Mouse (Mus musculus) ES-E14 (cell line): Measurements from ENCODE around the gene Suclg1. TPM values are rescaled to one million over a fixed set of nuclear protein-coding genes. Genes with fewer than 3 reads are reported as not detected.

Experiments
- DNase-seq: peaks from one replicate; pipeline ENCODE4 v3.0.0-alpha.2; 2013; ENCODE audit warnings: low read depth, low spot score
- H3K27ac ChIP-seq: 2 replicates; pipeline ENCODE4 v1.5.1; 2012; ENCODE audit warnings: low read depth, mild to moderate bottlenecking, low read length, moderate library complexity, mixed read lengths; ENCODE audit not compliant: poor library complexity, insufficient read depth, severe bottlenecking
- H3K36me3 ChIP-seq: 2 replicates; pipeline ENCODE4 v1.6.1; 2012; ENCODE audit warnings: mild to moderate bottlenecking, low read length, moderate library complexity, mixed read lengths; ENCODE audit not compliant: control insufficient read depth, poor library complexity, insufficient read depth, severe bottlenecking
- H3K4me1 ChIP-seq, 2 experiments: fragments of 150-350 bp in 1 of 2; sonication (generic) in 1 of 2; 2 replicates each; pipeline ENCODE4 v1.6.1; 2012; ENCODE audit warnings: low read length in 2 of 2, mild to moderate bottlenecking in 1 of 2, mixed read lengths in 1 of 2; ENCODE audit not compliant: control insufficient read depth in 2 of 2, insufficient read depth in 2 of 2, poor library complexity in 1 of 2
- H3K4me3 ChIP-seq, 2 experiments: fragments of 150-350 bp in 1 of 2; sonication (generic) in 1 of 2; 2 replicates each; pipeline ENCODE4 v1.5.1; 2012; ENCODE audit warnings: low read length in 2 of 2, low read depth in 1 of 2, mild to moderate bottlenecking in 1 of 2, mixed read lengths in 1 of 2; ENCODE audit not compliant: insufficient read depth in 1 of 2, poor library complexity in 1 of 2, severe bottlenecking in 1 of 2
- H3K9ac ChIP-seq: 2 replicates; pipeline ENCODE4 v1.6.1; 2012; ENCODE audit warnings: low read depth, mild to moderate bottlenecking, low read length, mixed read lengths; ENCODE audit not compliant: poor library complexity, insufficient read depth, severe bottlenecking
- H3K9me3 ChIP-seq: fragments of 150-350 bp; sonication (generic); 2 replicates; pipeline ENCODE4 v1.6.1; 2012; ENCODE audit warnings: low read depth, mild to moderate bottlenecking, low read length; ENCODE audit not compliant: control insufficient read depth, insufficient read depth
- CHD2 ChIP-seq: IDR thresholded peaks from 2 replicates; pipeline ENCODE4 v1.6.1; 2014; ENCODE audit warnings: mild to moderate bottlenecking, low read depth, low read length, inconsistent platforms
- HCFC1 ChIP-seq: IDR thresholded peaks from 2 replicates; pipeline ENCODE4 v1.6.1; 2012; ENCODE audit warnings: low read length, inconsistent platforms, borderline replicate concordance; ENCODE audit not compliant: insufficient read depth
- MAFK ChIP-seq: IDR thresholded peaks from 2 replicates; pipeline ENCODE4 v1.6.1; 2014; ENCODE audit warnings: mild to moderate bottlenecking, low read depth, low read length, inconsistent platforms; ENCODE audit not compliant: insufficient read depth
- ZC3H11A ChIP-seq: IDR thresholded peaks from 2 replicates; pipeline ENCODE4 v1.6.1; 2012; ENCODE audit warnings: low read depth, mild to moderate bottlenecking, inconsistent platforms, low read length, borderline replicate concordance
- ZNF384 ChIP-seq: IDR thresholded peaks from 2 replicates; pipeline ENCODE4 v1.6.1; 2012; ENCODE audit warnings: low read depth, low read length, inconsistent platforms
- in situ Hi-C, 2 experiments: fragments of 600-800 bp; cut with MboI; formaldehyde crosslinking; loops; one replicate each; pipeline ENCODE4 v1.15.1; 2025; ENCODE audit warnings: low sequenced_read_pairs in 2 of 2, inconsistent platforms in 1 of 2; ENCODE audit not compliant: unreplicated experiment in 2 of 2
- total RNA-seq: library from RNA; depleted of rRNA; stranded (reverse); fragments of 300-350 nt; gene quantifications from 2 replicates; pipeline ENCODE4 v1.2.3, GENCODE M21; 2012

Gene Suclg1
- total RNA-seq, 1 experiment: 99.7 TPM

- H3K4me1 ChIP-seq: no peaks in the 10 kb centered on the region
- no peak for TF ChIP-seq ZC3H11A
- TF ChIP-seq ZNF384: no peak
- TF ChIP-seq MAFK: no peak
- no peak for TF ChIP-seq HCFC1
- no peak overlapping the region for H3K4me3 ChIP-seq
- H3K36me3 ChIP-seq: peaks cover 2% of the 10 kb centered on the region; the same call in 1 of the 2 replicates
- no peak overlapping the region for H3K27ac ChIP-seq
- H3K9ac ChIP-seq: no peak overlapping the region
- in situ Hi-C loops: no loop called here
- H3K9me3 ChIP-seq: no peaks in the 10 kb centered on the region
- DNase-seq: no peak
These were observed 32.4 kb downstream of the Suclg1 start for GRCm38 (mm10) chr6:73280546-73281115.

- no peak for DNase-seq
- TF ChIP-seq CHD2 (no peak), ZNF384 (no peak), ZC3H11A (no peak), MAFK (no peak), HCFC1 (no peak)
These were observed 38.1 kb downstream of the Suclg1 start for GRCm38 (mm10) chr6:73286326-73286725.

DNA sequence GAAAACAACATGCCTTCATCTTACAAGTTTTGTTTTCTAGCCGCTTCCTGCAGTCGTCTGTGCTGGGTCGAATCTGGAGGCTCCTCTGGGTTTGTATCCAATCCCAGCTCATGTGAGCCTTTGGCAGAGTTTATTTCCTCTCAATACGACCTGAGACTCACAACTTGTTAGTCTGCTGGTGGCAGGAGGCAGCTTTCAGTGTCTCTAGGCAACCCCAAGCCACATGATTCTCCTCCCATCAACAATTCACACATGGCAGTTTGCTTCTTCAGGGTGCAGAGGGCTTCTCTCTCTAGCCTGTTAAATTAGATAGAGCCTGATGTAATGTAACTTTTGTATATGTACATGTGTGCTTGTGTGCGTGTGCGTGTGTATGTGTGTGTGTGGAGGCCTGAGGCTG, 58.7 kb downstream of the Suclg1 start:
- Histone ChIP-seq H3K27ac (no peak overlapping the region), H3K9me3 (no peaks in the 10 kb centered on the region), H3K36me3 (no peaks in the 10 kb centered on the region), H3K4me3 (no peak overlapping the region), H3K9ac (no peak overlapping the region), H3K4me1 (no peaks in the 10 kb centered on the region)
- TF ChIP-seq ZC3H11A (no peak), HCFC1 (no peak), MAFK (no peak), CHD2 (no peak), ZNF384 (no peak)
- no peak for DNase-seq
- in situ Hi-C loops: no loop called here

More at GRCm38 (mm10) chr6:73286326-73286725, 38.1 kb downstream of the Suclg1 start:
- Histone ChIP-seq H3K27ac (no peak overlapping the region), H3K9me3 (no peaks in the 10 kb centered on the region), H3K4me1 (no peaks in the 10 kb centered on the region), H3K36me3 (no peaks in the 10 kb centered on the region), H3K9ac (no peak overlapping the region), H3K4me3 (no peak overlapping the region)
- in situ Hi-C loops: no loop called here

DNA sequence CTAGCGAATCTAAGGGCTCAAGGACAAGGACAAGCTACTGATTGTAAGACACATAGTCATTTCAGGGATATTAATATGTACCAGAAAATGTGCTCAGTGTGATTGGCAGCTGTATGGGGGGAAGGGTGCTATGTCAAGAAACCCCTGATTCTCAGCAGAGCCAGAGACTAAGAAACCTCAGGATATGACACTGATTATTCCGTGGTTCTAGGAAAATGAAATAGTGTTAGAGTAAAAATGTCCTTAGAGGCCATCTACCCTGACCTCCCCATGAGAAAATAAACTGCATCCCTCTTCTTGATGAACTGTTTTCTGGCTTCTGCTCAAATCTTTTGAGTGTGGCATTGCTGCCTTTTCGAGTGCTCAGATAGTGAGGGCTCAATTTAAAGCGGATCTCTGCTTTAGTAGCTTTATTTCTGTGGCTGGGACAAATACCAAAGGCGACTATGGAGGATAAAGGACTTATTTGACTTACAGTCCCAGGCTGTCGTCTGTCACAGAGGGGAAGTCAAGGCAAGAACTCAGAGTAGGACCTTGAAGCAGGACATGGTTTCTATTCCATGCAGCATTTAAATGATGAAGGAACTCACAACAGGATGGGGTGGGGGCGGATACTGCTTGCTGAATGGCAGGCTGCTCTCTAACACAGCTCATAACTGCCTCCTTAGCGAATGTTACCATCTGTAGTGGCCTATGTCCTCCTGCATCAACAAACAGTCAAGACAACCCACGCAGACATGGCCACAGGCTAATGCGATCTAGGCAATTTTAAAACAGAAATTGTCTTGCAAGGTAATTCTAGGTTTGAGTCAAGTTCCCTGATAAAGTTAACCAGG, 60.7 kb downstream of the Suclg1 start:
- Histone ChIP-seq H3K4me1 (no peaks in the 10 kb centered on the region), H3K36me3 (no peaks in the 10 kb centered on the region), H3K9me3 (no peaks in the 10 kb centered on the region), H3K9ac (no peak overlapping the region), H3K4me3 (no peak overlapping the region), H3K27ac (no peak overlapping the region)
- in situ Hi-C loops: no loop called here
- no peak for DNase-seq
- TF ChIP-seq HCFC1 (no peak), CHD2 (no peak), ZNF384 (no peak), MAFK (no peak), ZC3H11A (no peak)
